Mouse (Mus musculus) ES-E14 (cell line): ENCODE results near the gene Cep170. TPM values are rescaled to one million over a fixed set of nuclear protein-coding genes. Genes with fewer than 3 reads are reported as not detected.

Experiments used
- DNase-seq: peaks from one replicate; pipeline ENCODE4 v3.0.0-alpha.2; 2013; ENCODE audit warnings: low read depth, low spot score
- H3K27ac ChIP-seq: 2 replicates; pipeline ENCODE4 v1.5.1; 2012; ENCODE audit warnings: low read depth, mild to moderate bottlenecking, low read length, moderate library complexity, mixed read lengths; ENCODE audit not compliant: poor library complexity, insufficient read depth, severe bottlenecking
- H3K36me3 ChIP-seq: 2 replicates; pipeline ENCODE4 v1.6.1; 2012; ENCODE audit warnings: mild to moderate bottlenecking, low read length, moderate library complexity, mixed read lengths; ENCODE audit not compliant: control insufficient read depth, poor library complexity, insufficient read depth, severe bottlenecking
- H3K4me1 ChIP-seq, 2 experiments: fragments of 150-350 bp in 1 of 2; sonication (generic) in 1 of 2; 2 replicates each; pipeline ENCODE4 v1.6.1; 2012; ENCODE audit warnings: low read length in 2 of 2, mild to moderate bottlenecking in 1 of 2, mixed read lengths in 1 of 2; ENCODE audit not compliant: control insufficient read depth in 2 of 2, insufficient read depth in 2 of 2, poor library complexity in 1 of 2
- H3K4me3 ChIP-seq, 2 experiments: fragments of 150-350 bp in 1 of 2; sonication (generic) in 1 of 2; 2 replicates each; pipeline ENCODE4 v1.5.1; 2012; ENCODE audit warnings: low read length in 2 of 2, low read depth in 1 of 2, mild to moderate bottlenecking in 1 of 2, mixed read lengths in 1 of 2; ENCODE audit not compliant: insufficient read depth in 1 of 2, poor library complexity in 1 of 2, severe bottlenecking in 1 of 2
- H3K9ac ChIP-seq: 2 replicates; pipeline ENCODE4 v1.6.1; 2012; ENCODE audit warnings: low read depth, mild to moderate bottlenecking, low read length, mixed read lengths; ENCODE audit not compliant: poor library complexity, insufficient read depth, severe bottlenecking
- H3K9me3 ChIP-seq: fragments of 150-350 bp; sonication (generic); 2 replicates; pipeline ENCODE4 v1.6.1; 2012; ENCODE audit warnings: low read depth, mild to moderate bottlenecking, low read length; ENCODE audit not compliant: control insufficient read depth, insufficient read depth
- CHD2 ChIP-seq: IDR thresholded peaks from 2 replicates; pipeline ENCODE4 v1.6.1; 2014; ENCODE audit warnings: mild to moderate bottlenecking, low read depth, low read length, inconsistent platforms
- HCFC1 ChIP-seq: IDR thresholded peaks from 2 replicates; pipeline ENCODE4 v1.6.1; 2012; ENCODE audit warnings: low read length, inconsistent platforms, borderline replicate concordance; ENCODE audit not compliant: insufficient read depth
- MAFK ChIP-seq: IDR thresholded peaks from 2 replicates; pipeline ENCODE4 v1.6.1; 2014; ENCODE audit warnings: mild to moderate bottlenecking, low read depth, low read length, inconsistent platforms; ENCODE audit not compliant: insufficient read depth
- ZC3H11A ChIP-seq: IDR thresholded peaks from 2 replicates; pipeline ENCODE4 v1.6.1; 2012; ENCODE audit warnings: low read depth, mild to moderate bottlenecking, inconsistent platforms, low read length, borderline replicate concordance
- ZNF384 ChIP-seq: IDR thresholded peaks from 2 replicates; pipeline ENCODE4 v1.6.1; 2012; ENCODE audit warnings: low read depth, low read length, inconsistent platforms
- in situ Hi-C, 2 experiments: fragments of 600-800 bp; cut with MboI; formaldehyde crosslinking; loops; one replicate each; pipeline ENCODE4 v1.15.1; 2025; ENCODE audit warnings: low sequenced_read_pairs in 2 of 2, inconsistent platforms in 1 of 2; ENCODE audit not compliant: unreplicated experiment in 2 of 2
- total RNA-seq: library from RNA; depleted of rRNA; stranded (reverse); fragments of 300-350 nt; gene quantifications from 2 replicates; pipeline ENCODE4 v1.2.3, GENCODE M21; 2012

The Cep170 gene
- total RNA-seq, 1 experiment: 20.8 TPM

- no peak for DNase-seq
Measured at GRCm38 (mm10) chr1:176822949-176823348, 9.1 kb upstream of the Cep170 start.

GRCm38 (mm10) chr1:176821929-176822328, 8.1 kb upstream of the Cep170 start:
- TF ChIP-seq ZC3H11A (no peak), ZNF384 (no peak), MAFK (no peak), CHD2 (no peak), HCFC1 (no peak)
- no peaks in the 10 kb centered on the region for H3K9me3 ChIP-seq
- no peak overlapping the region for H3K27ac ChIP-seq
- DNase-seq: no peak
- no peaks in the 10 kb centered on the region for H3K36me3 ChIP-seq
- no peaks in the 10 kb centered on the region for H3K4me1 ChIP-seq
- H3K4me3 ChIP-seq: no peak overlapping the region
- H3K9ac ChIP-seq: no peak overlapping the region
- in situ Hi-C loops: no loop called here

More at GRCm38 (mm10) chr1:176822949-176823348, 9.1 kb upstream of the Cep170 start:
- in situ Hi-C loops: no loop called here
- H3K9me3 ChIP-seq: no peaks in the 10 kb centered on the region
- TF ChIP-seq ZNF384: no peak
- no peak for TF ChIP-seq CHD2
- no peak for TF ChIP-seq MAFK
- TF ChIP-seq HCFC1: no peak
- no peak for TF ChIP-seq ZC3H11A
- no peak overlapping the region for H3K4me3 ChIP-seq
- H3K27ac ChIP-seq: no peak overlapping the region
- H3K4me1 ChIP-seq: no peaks in the 10 kb centered on the region
- no peak overlapping the region for H3K9ac ChIP-seq
- H3K36me3 ChIP-seq: no peaks in the 10 kb centered on the region

- in situ Hi-C loops: no loop called here
- H3K27ac ChIP-seq: no peak overlapping the region
- H3K4me1 ChIP-seq: no peaks in the 10 kb centered on the region
- TF ChIP-seq CHD2 (no peak), MAFK (no peak), ZC3H11A (no peak), HCFC1 (no peak), ZNF384 (no peak)
- DNase-seq: no peak
- no peak overlapping the region for H3K4me3 ChIP-seq
- no peaks in the 10 kb centered on the region for H3K9me3 ChIP-seq
- no peaks in the 10 kb centered on the region for H3K36me3 ChIP-seq
- H3K9ac ChIP-seq: no peak overlapping the region
Measured at GRCm38 (mm10) chr1:176818763-176819162, 4.9 kb upstream of the Cep170 start.

- in situ Hi-C loops: no loop called here
- Histone ChIP-seq H3K9me3 (no peaks in the 10 kb centered on the region), H3K36me3 (no peaks in the 10 kb centered on the region), H3K27ac (no peak overlapping the region), H3K4me3 (no peak overlapping the region), H3K9ac (no peak overlapping the region), H3K4me1 (no peaks in the 10 kb centered on the region)
- no peak for DNase-seq
- TF ChIP-seq ZNF384: no peak
- no peak for TF ChIP-seq ZC3H11A
- TF ChIP-seq MAFK: no peak
- TF ChIP-seq CHD2: no peak
- TF ChIP-seq HCFC1: no peak
Measured at GRCm38 (mm10) chr1:176818147-176818546, 4.3 kb upstream of the Cep170 start.

GRCm38 (mm10) chr1:176816728-176817127, 2.9 kb upstream of the Cep170 start:
- DNase-seq: no peak
- Histone ChIP-seq H3K9me3 (no peaks in the 10 kb centered on the region), H3K4me3 (no peak overlapping the region), H3K4me1 (no peaks in the 10 kb centered on the region), H3K36me3 (no peaks in the 10 kb centered on the region), H3K27ac (no peak overlapping the region), H3K9ac (no peak overlapping the region)
- in situ Hi-C loops: no loop called here
- no peak for TF ChIP-seq HCFC1
- TF ChIP-seq MAFK: no peak
- TF ChIP-seq CHD2: no peak
- TF ChIP-seq ZNF384: no peak
- no peak for TF ChIP-seq ZC3H11A
